In the genomic region with DNA sequence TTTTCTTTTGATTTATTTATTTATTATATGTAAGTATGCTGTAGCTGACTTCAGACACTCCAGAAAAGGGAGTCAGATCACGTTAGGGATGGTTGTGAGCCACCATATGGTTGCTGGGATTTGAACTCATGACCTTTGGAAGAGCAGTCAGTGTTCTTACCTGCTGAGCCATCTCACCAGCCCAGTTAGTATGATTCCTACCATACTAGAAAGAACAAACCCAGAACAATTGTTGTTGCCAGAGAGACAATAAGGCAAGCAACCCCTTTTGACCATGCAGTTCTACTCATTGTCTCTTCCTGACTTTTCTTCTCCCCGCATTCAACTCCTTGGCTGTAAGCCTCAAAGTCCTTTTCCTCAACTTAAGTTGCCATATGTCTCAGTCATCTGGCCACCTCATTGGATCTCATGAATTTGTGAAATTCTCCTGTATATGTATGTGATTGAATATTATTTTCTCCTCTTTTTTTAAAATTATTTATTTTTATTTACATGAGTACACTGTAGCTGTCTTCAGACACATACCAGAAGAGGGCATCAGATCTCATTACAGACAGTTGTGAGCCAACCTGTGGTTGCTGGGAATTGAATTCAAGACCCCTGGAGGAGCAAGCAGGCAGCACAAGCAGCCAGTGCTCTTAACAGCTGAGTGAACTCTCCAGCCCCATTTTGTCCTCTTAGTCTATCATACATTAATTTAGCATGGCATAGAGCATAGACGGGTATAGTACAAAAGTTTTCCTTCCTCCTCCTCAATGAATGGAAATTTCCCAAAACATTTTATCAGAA, we compare ENCODE assay signal across 19 mouse cellular contexts. TPM values are rescaled to one million over a fixed set of nuclear protein-coding genes. Genes with fewer than 3 reads are reported as not detected.
DNase-seq lines count a peak whose midpoint lies in the region; TF ChIP-seq lines count a peak whose summit lies in the region.
"Had no signal": no experiment of that assay in that cellular context is flagged by ENCODE, and none has a peak within 500 bp of the region (broad histone marks: within the 10 kb centered on the region; RNA-seq: fewer than 3 reads in every experiment).

No protein-coding gene starts in this region.

- peaks cover 5% of the 10 kb centered on the region for H3K36me3 ChIP-seq in heart, adult 2 months (ENCODE audit: control insufficient read depth, insufficient read depth, low read length)
- H3K36me3 ChIP-seq: embryonic facial prominence, embryonic 12.5 days; heart, embryonic 13.5 days; hindbrain, embryonic 10.5 days; liver, embryonic 15.5 days; midbrain, embryonic 13.5 days; neural tube, embryonic 13.5 days had no signal

- intact Hi-C loops in heart, adult 2 months (cut with DNase I): no loop called here

- WGBS in heart, adult 2 months: 82% methylated on average over 3 of the region's 3 CpGs

- H3K27me3 ChIP-seq in heart, adult 2 months (ENCODE audit: control insufficient read depth, insufficient read depth, low read length): no peaks in the 10 kb centered on the region
- H3K27me3 ChIP-seq: embryonic facial prominence, embryonic 12.5 days; heart, embryonic 13.5 days; liver, embryonic 15.5 days; midbrain, embryonic 13.5 days; neural tube, embryonic 13.5 days had no signal

- no peak for DNase-seq in heart, adult 2 months
- DNase-seq in heart, postnatal 4 days: no peak
- peak; percentile 38 for DNase-seq in thymus, postnatal 0 days (ENCODE audit: low spot score)
- DNase-seq in thymus, postnatal 36 days: no peak
- DNase-seq in ZHBTc4 (ENCODE audit: low read depth, low spot score): peak; percentile 66
- no peak for DNase-seq in left cerebral cortex, adult 9 months (ENCODE audit: low spot score in 2 of 2)
- DNase-seq in kidney, postnatal 4 days: no peak
- DNase-seq in testis, postnatal 14 days (ENCODE audit: low spot score): no peak
- DNase-seq: adrenal gland, adult 2 months; cerebellum, adult 2 months; left cerebral cortex, postnatal 4 days; lung, postnatal 36 days had no signal

- TF ChIP-seq CTCF in heart, adult 2 months (IDR thresholded peaks at IDR 0.05): 0 out of 2 replicates have a peak, but pooled peaks have one; percentile 6

- no peak overlapping the region for H3K9ac ChIP-seq in heart, adult 2 months (ENCODE audit: low read depth, low read length)
- H3K9ac ChIP-seq: embryonic facial prominence, embryonic 12.5 days; heart, embryonic 13.5 days; liver, embryonic 15.5 days; midbrain, embryonic 13.5 days; neural tube, embryonic 13.5 days had no signal

- no peak overlapping the region for H3K27ac ChIP-seq in heart, adult 2 months
- H3K27ac ChIP-seq: embryonic facial prominence, embryonic 12.5 days; liver, embryonic 15.5 days; midbrain, embryonic 13.5 days; neural tube, embryonic 13.5 days had no signal

- H3K79me2 ChIP-seq in heart, adult 2 months (replicated peaks; ENCODE audit: control insufficient read depth, insufficient read depth, low read length): no peaks in the 10 kb centered on the region

- no peak for TF ChIP-seq POLR2A in heart, adult 2 months (IDR thresholded peaks at IDR 0.05; ENCODE audit: insufficient read depth, low read depth, low read length)

- TF ChIP-seq EP300 in heart, adult 2 months (IDR thresholded peaks at IDR 0.05; ENCODE audit: insufficient read depth, low read depth, low read length): no peak

- peaks cover 3% of the 10 kb centered on the region for H3K4me1 ChIP-seq in heart, adult 2 months (ENCODE audit: control insufficient read depth, insufficient read depth, low read length)

- no peak overlapping the region for H3K4me3 ChIP-seq in heart, adult 2 months
- H3K4me3 ChIP-seq: embryonic facial prominence, embryonic 12.5 days; liver, embryonic 15.5 days; midbrain, embryonic 13.5 days; neural tube, embryonic 13.5 days had no signal

RNA-seq across cellular contexts. Expression of a gene that starts 1.4 kb away (rescaled TPM):
- 10 to 100 TPM; 15.5 to 17.0 TPM for total RNA-seq in heart, adult 2 months (2021)
- polyA plus RNA-seq in heart, adult 2 months (2012; rRNA removed): 5.9 and 10.2 TPM in 2 replicates
- total RNA-seq in heart, postnatal 4 days (2021): 10 to 100 TPM; 18.3 to 21.0 TPM
- 17.0 and 19.8 TPM in 2 replicates for polyA plus RNA-seq in thymus, postnatal 0 days (2015; fragmentation: Nextera tagmentation; extraction: Ambion mirVana)

RNA-seq across cellular contexts. Expression of a gene that starts 5.8 kb away (rescaled TPM):
- total RNA-seq in heart, adult 2 months (2021): 1 to 10 TPM; 7.5 to 8.1 TPM
- 1.4 and 5.5 TPM in 2 replicates for polyA plus RNA-seq in heart, adult 2 months (2012; rRNA removed)
- total RNA-seq in heart, postnatal 4 days (2021): 10 to 100 TPM in 1 of 2 experiments, 1 to 10 TPM in 1; 9.6 to 14.0 TPM
- 14.4 and 16.5 TPM in 2 replicates for polyA plus RNA-seq in thymus, postnatal 0 days (2015; fragmentation: Nextera tagmentation; extraction: Ambion mirVana)

RNA-seq across cellular contexts. Expression of a gene that starts 38.2 kb away (rescaled TPM):
- not detected for total RNA-seq in heart, adult 2 months (2021)
- 0.06 TPM in 1 of 2 replicates, not detected in the other for polyA plus RNA-seq in heart, adult 2 months (2012; rRNA removed)
- not detected for total RNA-seq in heart, postnatal 4 days (2021)
- polyA plus RNA-seq in thymus, postnatal 0 days (2015; fragmentation: Nextera tagmentation; extraction: Ambion mirVana): 0.14 and 0.33 TPM in 2 replicates
- total RNA-seq: adrenal gland, adult 2 months; gastrocnemius, postnatal 4 days; left cerebral cortex, postnatal 4 days had no signal
- polyA plus RNA-seq: adrenal gland, adult 2 months; cerebellum, adult 2 months had no signal

Comparison
In these comparisons a context has a peak if more than half of its experiments do, and no peak if none do; other contexts are left out.
1. DNase-seq: peak in thymus, postnatal 0 days (single experiment) and ZHBTc4 (single experiment); none in heart, adult 2 months (0 of 2), heart, postnatal 4 days (single experiment), thymus, postnatal 36 days (0 of 2), left cerebral cortex, adult 9 months (0 of 2), kidney, postnatal 4 days (0 of 2) and testis, postnatal 14 days (single experiment).